Mouse (Mus musculus) ovary, postnatal 10 days (tissue): ENCODE measurements at regions not wholly inside any gene's neighbourhood (a gene's known extent, or its start where the extent isn't known, plus 50 kb on each side); places are given as distances from the start of the nearest gene placed in this dataset.

Source experiments
- DNase-seq: peaks from one replicate; pipeline ENCODE4 v3.0.0; 2022; ENCODE audit warnings: low spot score

DNA sequence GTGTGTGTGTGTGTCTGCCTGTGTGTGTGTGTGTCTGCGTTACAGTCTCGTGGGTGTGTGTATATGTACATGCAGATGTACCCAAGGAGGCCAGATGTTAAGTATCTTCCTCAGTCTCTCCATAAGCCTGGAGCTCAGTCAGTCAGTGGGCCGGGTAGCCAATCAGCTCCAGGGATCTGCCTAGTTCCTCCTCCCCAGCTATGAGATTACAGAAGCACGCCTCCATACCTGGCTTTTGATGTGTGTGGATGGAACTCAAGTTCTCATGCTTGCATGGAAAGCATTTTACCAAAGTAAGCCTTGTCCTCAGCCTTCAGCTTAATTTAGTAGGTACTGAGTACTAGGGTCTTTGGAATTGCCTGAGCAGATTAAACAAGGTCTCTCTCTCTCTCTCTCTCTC lies 91.0 kb upstream of the Cadm1 start:
- DNase-seq: no peak

- no peak for DNase-seq
These were observed 90.5 kb upstream of the Cadm1 start for GRCm38 (mm10) chr9:47439506-47439905.

GRCm38 (mm10) chr9:47440128-47440527 lies 89.8 kb upstream of the Cadm1 start:
- no peak for DNase-seq

DNA sequence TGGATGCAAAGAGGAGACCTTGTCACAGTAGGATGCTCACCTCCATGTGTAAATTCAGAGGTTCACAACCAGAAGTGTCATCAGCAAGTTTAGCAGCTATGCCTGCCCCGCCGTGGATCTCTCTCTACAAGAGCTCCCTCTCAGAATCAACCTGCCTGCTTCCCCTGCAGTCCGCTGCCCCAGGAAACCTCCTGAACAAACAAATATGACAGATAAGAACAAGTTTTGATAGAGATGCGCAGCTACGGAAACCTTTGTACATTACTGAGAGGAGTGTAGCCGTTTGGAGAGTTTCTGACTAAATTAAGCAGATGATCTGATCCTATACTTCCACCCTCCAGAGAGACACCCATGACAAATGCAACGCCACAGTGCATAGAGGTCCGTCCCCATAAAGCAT lies 88.8 kb upstream of the Cadm1 start:
- no peak for DNase-seq

- no peak for DNase-seq
These were observed 85.8 kb upstream of the Cadm1 start for GRCm38 (mm10) chr9:47444168-47444567.

- no peak for DNase-seq
These were observed 85.2 kb upstream of the Cadm1 start for GRCm38 (mm10) chr9:47444752-47445151.

DNA sequence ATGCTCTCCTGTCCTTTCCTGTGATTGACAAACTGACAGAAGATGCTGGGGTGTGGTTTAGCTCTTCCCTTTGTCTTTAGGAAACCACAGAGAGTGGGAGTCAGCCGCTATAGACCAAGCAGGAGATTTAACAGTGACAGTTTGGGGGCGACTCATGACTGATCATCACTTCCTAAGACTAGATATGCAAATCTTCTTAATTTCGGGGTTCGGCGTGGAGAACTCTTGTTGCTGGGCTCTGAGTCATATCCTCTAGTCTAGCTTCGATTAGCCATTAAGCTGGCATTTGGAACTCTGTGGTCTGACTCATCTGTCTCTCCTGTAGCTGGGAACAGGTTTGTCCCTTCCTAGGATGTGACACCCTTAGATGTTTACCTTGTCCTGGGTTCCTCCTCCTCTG lies 84.6 kb upstream of the Cadm1 start:
- no peak for DNase-seq

DNA sequence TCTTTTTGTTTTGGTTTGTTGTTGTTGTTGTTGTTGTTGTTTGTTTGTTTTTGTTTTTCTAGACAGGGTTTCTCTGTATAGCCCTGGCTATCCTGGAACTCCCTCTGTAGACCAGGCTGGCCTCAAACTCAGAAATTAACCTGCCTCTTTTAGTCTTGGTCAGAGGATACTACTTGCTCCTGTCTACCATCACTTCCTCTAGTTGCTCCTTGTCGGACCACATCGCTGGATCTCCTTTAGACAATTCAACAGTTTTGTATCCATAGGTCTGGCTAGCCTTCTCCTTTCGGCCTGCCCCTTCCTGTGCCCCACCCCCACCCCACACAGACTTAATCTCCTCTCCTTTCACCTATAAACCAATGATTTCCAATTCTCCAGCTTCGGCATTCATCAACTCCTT lies 77.2 kb upstream of the Cadm1 start:
- no peak for DNase-seq

GRCm38 (mm10) chr9:47458721-47459418 lies 71.1 kb upstream of the Cadm1 start:
- DNase-seq: no peak

DNA sequence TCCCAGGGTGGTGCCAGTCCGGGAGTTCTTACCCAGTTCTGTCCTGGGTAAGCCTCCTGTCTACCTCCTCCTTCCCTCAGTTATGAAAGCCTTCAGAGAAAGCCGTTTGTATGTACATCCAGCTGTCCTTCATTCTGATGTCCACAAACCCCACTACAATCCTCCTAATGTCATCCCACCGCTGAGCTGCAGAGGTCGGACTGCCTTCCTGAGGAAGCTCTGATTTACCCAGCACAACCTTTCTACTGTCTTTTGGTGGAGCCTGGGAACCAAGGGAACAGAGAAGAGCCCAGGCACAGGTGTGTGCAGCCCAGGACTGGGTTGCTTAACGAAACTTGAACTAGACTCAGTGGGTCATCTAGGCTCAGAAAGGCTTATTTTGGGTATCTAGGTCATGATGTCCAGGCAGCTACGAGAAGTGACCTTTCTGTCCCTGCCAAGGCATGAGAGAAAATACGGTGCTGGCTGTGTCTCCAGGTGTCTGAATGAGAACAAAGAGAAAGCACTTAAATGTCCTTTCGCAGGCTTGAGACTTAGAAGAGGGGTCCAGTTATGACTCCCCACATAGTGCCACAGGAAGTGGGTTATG lies 70.4 kb upstream of the Cadm1 start:
- DNase-seq: no peak

- no peak for DNase-seq
These were observed 69.7 kb upstream of the Cadm1 start for GRCm38 (mm10) chr9:47460241-47460640.

DNA sequence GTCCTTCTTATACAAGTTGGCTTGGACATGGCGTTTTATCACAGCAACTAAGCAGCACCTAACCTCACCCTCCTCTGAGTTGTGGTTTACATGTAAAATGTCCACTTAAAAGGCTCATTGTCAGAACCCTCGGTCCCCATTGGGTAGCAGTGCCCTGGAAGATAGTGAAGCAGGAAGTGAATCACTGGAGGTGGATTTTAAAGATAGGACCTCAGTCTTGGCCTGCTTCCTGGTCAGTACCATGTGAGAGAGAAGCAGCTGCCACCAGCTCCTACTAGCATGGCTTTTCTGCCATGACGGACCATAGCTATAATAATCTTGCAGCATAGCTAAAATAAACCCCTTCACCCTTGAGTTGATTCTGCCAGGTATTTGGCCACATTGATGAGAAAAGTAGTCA lies 68.1 kb upstream of the Cadm1 start:
- no peak for DNase-seq

GRCm38 (mm10) chr9:47466767-47467166 lies 63.2 kb upstream of the Cadm1 start:
- no peak for DNase-seq

DNA sequence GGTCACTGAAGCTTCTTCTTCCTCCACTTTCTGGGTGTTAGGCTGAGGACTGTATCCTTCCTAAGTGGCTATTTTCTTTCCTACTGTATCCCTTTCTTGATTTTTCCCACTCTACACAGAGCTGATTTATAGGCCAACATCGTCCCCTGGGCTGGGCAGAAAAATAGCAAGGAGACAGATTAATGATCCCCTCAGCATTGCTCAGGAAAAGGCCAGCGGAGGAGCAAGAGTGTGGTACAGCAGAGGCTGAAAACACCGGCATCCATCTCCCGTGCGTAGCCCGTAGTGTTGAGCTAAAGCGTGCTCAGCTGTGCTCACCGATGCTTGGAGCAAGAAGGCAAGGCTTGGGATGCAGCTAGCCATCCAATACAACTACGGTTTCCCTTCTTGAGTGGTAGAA lies 62.2 kb upstream of the Cadm1 start:
- DNase-seq: no peak

GRCm38 (mm10) chr9:47469576-47469975 lies 60.4 kb upstream of the Cadm1 start:
- no peak for DNase-seq

GRCm38 (mm10) chr9:47470741-47471140 lies 59.2 kb upstream of the Cadm1 start:
- no peak for DNase-seq

DNA sequence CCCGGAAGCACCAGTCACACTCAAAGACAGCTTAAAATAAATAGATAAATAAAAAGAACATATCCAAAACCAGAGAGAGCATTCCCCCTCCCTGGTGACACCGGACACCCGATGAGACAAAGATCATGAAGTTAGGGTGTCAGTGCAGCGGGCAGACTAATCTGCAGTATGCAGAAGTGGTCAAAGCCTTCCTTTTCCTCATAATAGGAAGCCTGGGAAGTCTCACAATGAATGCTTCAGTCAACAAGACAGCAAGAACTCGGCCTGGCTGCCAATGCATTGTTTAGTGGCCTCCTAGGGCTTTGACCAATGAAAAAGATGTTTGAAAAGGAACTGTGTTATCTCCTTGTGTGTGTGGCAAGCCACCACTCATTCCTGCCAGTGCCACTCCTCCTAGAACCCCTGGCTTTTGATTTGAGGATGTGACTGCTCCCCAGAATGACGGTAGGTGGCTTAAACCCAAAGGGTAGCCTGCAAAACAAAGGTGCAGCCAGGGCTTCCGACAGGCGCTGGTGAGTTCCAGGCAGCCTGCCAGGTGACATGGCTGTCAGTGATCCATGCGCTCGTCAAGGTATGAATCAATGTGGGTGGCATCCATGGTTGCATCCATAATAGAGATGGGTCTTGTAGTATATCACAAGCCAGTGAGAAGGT lies 58.1 kb upstream of the Cadm1 start:
- no peak for DNase-seq

- DNase-seq: no peak
These were observed 56.1 kb upstream of the Cadm1 start for GRCm38 (mm10) chr9:47473776-47474365.

- DNase-seq: no peak
These were observed 55.2 kb upstream of the Cadm1 start for GRCm38 (mm10) chr9:47474776-47475175.

- no peak for DNase-seq
These were observed 52.1 kb upstream of the Cadm1 start for GRCm38 (mm10) chr9:47477889-47478288.
